Mouse (Mus musculus): ENCODE data around the gene Ubash3b.

Gene Ubash3b

DNA sequence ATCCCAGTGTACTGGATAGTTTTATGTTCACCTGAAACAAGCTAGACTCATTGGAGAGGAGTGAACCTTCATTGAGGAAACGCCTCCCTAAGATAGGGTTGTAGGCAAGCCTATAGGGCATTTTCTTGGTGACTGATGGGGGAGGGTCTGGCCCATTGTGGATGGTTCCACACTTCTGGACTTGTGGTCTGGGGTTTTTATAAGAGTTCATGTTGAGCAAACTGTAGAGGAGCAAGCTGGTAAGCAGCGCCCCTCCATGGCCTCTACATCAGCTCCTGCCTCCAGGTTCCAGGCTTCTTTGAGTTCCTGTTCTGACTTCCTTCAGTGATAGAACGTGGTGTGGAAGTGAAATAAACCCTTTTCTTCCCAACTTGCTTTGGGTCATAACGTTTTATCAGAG, 866 bp upstream of the Ubash3b start:
- no peak for DNase-seq

DNA sequence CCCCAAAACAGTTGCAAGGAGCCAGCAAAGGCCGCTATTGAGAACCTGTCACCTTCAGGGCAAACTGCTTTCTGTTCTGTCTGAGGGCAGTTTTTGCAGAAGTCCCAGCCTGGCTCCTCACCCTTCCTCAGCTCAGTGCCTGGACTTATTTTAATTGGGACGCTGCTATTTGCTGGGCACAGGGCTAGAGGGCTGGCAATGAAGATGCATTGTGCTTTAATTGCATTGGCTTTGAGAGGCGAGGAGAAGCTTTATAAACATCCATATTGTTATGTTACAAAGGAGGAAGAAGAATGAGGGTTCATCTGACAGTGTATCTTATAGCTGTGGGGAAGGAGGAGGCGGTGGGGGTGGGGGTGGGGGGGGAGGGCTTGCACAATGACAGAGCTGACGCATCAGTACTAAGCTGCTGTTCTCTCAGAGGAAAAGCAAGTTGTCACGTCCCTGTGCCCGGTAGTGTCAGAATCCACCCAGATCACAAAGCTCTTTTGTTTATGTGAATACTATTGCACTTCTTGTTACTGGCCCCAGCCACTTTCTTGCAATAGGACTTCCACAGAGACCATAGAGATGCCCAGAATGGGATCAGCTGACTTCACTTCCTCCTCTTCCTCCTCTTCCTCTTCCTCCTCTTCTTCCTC, 841 bp downstream of the Ubash3b start:
- DNase-seq: no peak

DNA sequence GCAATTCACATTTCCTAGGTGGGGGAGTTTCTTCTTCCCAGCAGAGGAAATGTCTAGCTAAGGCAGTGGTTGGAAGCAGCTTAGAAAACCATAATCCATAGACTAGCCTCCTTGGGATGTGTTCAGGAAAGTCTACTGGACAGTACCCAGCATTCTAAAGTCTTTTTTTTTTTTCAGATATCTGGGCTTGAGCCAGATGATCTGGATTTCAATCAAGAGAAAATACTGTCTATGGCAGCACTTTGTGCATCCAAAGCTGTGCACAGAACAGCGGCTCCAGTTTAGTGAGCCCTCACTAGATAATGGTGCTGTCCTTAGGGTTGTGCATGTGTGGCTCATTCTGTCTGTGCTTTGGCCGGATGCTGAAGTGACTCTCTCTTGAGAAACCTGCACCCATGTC, 2.3 kb downstream of the Ubash3b start:
- no peak for DNase-seq

DNA sequence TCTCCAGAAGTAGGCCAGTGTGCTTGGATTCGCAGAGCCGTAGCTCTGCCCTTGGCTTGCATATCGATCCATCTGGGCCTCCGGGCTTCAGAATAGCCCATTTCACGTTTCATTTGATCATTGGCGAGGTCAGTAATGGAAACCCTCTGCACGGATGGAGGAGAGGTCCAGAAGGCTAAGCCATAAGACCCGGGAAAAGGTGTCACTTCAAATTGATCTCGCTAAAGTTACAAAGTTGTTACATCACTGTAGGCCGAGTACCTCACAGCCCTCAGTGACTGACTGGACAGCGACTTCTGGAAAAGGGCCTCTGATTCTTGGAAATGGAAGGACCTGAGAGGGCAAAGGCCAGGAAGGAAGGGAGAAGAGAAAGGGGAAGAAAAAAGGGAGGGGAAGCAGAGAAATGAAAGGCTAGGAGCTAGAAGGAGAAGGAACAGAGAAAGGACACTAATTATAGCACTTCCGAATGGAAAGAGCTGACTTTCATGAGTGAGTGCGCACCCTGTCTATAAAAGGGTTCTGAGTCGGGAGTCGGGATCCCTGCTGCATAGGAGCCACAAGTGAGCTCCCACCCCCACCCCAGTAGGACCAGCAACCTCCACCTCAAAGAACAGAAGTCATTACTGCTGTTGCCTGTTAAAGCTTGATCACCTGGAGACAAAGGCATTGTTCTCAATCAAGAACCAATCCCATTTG, 3.5 kb downstream of the Ubash3b start:
- no peak for DNase-seq

DNA sequence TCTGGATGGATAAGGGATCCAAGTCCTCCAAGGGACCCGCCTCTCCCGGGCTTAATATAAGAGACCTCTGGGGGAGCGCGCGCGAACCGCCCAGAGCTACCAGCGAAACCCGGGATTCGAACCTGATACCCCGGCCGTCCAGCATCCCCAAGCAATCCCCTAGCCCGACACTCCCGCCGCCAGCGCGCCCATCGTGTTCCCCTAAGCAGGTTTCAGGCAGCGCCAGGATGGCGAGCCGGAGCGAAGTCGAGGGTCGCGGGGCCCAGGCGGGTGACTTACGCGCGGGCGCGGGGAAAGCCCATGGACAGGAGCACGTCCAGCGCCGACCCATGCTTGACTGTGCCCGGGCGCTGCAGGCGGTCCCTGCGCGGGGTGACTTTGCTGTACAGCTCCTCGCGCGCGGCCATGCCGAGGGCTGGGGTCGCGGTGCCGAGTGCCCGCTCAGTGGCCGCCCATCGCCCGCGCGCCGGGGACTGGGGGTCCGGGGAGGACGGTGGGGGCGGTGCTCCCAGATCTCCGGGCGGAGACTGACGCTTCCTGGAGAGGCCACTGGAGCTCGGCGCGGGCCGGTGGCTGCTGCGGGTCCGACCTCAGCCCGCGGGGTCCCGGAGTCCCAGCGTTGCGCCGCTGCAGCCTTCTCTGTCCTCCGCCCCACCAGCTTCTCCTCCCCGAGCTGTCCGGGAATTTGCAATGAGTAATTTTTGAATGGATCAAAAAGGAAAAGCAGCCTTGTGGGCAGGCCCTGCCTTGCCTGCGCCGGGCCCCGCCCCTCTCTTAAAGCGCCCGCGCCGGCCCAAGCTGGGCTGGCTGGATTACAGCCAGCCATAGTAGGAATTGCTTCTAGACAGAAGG, 4.3 kb downstream of the Ubash3b start:
- peak; percentile 70 to 75 for DNase-seq

DNA sequence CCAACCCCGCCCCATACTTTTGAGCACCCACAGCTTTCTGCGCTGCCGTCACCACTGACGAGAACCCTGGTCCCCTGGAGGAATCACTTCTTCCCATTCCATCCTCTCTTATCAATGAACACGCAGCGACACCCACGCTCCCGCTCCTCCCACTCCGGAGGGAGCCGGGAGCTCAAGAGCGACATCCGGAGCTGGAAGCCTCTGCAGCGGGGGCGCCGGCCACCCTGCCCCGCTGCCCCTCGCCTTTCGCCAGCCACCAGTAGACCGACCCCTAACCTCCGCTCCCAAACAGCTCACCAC, 4.8 kb downstream of the Ubash3b start:
- DNase-seq: peak; percentile 31 to 45

DNA sequence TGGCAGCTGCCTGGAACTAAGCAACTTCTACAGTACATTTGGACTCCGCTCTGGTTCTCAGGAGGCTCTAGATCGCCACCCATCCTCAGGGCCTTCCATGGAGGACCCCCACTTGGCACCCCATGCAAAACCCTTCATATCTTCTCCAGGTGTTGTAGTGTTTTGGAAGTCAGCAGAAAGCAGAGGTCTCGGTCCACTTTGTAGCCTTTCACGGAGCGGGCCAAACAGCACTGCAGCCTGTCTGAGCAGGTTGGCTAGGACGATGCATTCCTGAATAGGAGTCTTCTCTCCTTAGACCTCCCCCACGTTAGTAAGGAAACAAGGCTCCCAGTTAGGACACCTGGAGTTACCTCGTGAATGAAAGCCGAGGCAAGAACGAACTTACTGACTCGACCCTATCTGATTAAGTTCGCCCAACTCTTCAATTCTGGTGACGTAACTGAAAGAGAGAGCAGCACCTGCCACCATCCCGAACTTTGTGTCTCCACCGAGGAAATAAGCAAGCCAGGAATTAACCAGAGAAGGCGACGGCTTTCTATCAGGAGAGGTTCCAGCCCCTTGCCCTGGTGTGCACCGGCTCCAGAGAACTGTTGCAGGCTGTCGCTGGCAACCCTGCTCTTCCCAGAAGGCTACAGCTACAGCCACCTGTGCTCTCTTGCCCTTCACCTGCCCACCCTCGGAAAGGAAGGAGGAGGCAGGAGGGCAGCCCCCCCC, 5.3 kb downstream of the Ubash3b start:
- DNase-seq: no peak

DNA sequence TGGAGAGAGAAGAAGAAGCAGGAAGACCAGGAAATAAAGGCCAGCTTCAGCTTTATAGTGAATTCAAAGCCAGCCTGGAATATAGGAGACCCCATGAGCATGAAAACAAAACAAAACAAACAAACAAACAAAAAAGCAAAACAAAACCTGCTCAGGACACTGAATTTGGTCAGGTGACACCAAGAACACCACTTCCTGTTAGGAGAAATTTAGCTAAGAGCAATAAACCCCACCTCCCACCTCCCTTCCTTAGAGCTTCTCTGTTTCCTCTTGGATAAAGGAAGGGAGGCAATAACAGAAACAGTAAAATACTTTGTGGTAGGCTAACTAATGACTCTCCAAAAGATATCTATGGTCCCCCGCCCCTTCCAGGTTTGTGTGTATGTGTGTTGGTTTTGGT, 7.5 kb downstream of the Ubash3b start:
- DNase-seq: no peak

DNA sequence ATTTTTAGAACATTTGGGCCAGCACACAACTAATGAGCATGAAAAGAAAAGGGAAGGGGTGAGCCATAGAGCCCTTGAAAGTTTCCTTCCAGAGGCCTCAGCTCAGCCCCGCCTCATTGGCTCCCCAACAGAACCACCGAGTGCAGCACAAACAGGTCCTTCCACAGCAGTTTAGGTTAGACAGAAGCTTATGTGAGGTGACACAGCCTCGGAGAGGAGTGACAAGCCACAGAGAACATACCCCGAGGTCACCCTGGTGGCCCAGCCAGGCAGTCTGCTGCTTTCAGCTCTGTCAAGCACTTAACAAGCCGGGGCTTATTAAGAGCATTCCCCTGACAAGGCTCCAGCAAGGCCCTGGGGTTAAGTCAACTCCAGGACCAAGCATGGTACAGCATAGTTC, 8.4 kb downstream of the Ubash3b start:
- peak in 1 of 2 experiments; percentile 29 for DNase-seq

DNA sequence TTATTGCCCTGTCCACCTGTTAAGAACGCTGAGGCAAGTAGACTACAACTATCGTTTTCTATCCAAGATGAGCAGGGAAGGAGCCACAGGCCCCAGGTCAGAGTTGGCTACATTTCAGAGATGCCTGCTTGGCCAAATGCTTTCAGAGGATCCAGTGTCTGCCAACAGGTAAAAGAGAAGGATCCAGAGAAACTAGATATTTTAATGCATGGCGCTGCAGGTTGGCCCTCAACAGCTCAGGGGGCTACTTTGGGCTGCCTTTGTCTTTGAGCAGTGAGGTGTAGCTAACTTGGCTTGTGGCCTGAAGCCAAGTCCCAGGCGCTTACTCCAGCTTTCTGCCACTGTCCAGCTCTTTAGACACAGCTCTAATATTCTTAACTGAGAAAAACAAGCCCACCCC, 10.0 kb downstream of the Ubash3b start:
- no peak for DNase-seq

DNA sequence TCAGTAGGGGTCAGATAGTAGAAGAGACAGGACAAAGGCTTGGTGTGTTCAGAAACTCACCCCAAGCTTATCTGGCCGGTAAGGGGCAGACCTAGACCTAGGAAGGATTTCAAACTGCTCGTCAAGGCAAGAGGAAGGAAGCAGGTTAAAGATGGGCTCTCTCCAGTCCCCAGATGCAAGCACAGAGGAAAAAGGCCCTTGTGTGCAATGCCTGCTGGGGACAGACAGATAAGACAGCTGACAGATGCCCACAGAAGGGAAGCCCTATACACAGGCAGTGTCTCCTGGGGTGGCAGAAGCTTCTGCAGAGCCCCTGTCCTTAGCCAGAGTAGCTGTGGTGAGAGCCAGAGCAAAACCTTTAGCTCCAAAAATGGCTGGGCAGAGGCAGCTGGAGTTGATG, 11.6 kb downstream of the Ubash3b start:
- no peak for DNase-seq

DNA sequence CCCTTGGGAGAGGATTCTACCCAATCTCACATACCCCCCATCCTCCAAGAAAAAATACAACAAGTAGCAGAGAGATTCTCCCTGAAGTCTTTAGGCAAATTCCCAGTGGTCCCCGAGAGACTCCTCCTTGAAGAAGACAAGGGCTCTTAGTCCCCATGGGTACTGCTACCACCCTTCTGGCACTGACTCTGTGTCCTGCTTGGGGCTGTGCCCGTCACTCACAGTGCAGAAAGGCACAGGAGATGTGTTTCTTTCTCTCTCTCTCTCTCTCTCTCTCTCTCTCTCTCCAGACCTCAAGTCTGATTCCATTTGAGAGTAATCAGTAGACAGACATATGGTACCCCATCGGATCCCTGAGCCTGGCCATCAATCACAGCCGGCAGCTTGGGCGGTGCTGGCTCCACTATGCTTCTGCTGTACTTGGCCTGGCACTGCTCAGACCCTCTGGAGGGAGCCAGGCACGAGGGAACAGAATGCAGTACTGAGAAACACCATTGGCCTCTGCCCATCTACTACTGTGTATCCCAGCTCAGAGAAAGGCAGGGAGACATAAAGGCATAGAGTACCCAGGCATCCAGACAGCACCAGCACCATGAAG, 12.3 kb downstream of the Ubash3b start:
- no peak for DNase-seq

DNA sequence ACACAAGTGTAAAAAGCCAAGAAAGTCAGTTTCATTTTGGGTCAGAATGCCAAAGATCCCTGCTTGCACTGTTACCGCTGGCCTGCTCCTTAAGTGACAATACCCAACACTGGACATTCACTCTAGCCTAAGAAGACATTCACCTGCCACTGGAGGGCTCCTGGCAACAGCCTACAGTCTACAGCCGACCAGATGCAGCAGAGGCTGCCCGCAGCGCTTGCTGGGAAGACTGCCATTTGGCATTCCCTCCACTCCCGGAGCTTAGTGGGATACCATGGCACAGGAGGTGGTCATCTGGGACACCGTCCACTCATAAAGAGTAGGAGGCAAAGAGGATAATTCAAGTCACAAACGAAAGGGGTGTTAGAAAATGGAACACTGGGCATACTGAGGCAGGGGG, 12.9 kb downstream of the Ubash3b start:
- no peak for DNase-seq

DNA sequence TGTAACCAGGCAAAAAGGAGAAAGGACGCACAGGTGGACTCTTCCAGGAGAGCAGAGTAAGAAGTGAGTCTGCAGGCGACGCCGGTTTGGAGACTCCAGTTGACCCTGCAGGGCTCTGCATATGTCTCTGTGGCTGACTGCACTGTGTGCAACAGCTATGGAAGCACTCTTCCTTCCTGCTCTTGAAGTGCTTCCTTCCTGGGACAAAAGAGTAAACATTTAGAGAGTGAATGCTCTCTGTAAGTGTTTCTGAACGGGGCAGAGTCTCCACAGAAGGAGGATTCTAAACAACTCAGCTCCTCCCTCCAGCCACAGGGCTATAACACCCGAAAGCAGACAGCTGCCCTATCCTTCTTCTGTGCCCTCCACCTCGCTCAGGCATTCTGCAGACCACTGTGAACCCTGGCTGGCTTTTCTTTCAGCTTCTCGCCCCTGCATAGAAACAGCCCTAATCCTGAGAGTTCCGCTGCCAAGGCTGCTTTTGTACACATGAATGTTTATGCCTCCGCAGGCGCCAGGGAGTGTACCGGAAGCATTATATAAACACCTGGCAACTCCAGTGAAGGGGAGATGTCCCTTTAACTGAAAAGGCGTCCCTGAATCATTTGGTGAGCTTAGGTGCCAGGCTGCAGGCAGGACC, 14.2 kb downstream of the Ubash3b start:
- peak; percentile 56 to 68 for DNase-seq

DNA sequence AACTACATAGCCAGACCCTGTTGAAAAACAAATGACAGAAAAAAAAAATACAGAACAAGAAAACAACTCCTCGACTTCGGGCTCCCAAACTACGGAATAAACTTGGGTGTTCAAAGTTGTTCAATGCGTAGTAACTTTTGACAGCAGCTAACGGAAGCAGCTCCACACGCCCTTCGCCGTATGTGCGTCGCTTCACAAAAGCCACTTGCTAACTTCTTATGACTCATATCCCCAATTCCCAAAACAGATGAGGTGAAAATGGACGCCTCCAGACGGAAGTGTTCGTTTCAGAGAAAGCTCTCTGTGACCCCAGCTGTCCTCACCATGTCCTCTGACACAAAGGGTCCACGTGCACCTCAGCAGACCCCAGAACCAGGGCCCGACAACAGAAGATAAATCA, 17.7 kb downstream of the Ubash3b start:
- no peak for DNase-seq

DNA sequence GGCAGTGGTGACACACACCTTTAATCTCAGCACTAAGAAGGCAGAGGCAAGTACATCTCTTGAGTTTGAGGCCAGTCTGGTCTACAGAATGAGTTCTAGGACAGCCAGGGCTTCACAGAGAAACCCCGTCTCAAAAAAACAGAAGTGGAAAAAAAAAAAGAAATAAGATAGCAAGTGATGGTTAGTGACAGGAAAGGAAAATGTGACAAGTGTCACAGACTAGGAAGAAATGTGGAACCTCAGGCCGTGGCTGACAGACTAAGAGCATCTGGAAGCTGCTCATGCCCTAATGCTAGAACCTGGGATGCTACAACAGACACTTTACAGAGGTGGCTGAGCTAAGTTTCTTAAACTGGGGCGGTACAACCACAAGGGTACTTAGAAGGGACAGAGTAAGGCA, 18.4 kb downstream of the Ubash3b start:
- DNase-seq: no peak

DNA sequence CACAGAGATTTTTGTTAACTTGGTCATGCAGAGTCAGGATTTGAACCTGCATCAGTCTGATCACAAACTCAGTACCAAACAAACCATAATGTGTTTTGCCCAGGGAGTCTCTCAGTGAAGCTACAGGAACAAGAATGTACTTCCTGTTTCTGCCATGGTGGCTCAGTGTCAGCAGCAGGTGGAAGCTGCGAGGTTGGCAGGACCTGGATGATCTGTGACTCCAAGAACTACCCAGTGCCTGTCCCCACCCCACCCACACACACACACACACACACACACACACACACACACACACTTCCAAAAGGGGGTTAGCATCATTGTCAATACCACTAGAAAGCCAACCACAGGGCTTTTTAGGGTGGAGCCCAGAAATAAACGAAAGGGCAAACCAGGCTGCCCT, 20.5 kb downstream of the Ubash3b start:
- no peak for DNase-seq

DNA sequence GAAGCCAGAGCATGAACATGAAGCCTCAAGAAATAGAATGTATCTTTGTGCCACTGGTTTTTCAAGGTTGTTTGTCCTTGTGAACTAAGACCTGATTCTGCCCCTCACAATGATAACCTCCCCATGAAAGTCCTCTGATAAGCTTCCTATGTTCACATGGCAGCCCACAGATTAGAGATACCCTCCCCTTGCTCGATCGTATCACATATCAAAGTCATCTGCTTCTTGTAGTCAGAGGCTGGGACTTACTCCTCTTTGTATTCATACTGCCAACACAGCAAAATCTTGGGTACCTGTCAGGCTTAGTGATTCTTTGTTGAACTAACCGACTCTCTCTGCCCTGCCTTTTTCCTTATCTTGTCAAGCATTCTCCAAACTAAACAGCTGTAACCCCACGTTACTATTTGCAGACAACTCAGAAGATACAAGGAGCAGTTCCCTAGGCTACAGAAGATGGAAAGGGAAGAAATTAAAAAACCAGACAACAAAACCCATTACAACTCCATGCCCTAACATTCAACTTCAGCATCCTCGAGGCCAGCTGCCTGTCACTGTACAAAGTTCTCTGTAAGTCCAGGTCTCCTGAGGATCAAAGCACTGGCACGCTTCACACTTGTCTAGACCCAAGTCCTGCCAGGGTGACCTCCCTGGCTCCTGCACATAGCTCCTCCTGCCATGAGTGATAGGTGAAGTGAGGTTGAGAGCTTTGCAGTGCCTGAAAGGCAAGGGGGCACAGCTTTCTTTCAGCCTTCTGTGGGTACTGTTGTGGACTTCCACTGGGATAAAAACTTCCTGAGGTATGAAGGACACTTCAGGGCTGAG, 22.3 kb downstream of the Ubash3b start:
- DNase-seq: no peak

DNA sequence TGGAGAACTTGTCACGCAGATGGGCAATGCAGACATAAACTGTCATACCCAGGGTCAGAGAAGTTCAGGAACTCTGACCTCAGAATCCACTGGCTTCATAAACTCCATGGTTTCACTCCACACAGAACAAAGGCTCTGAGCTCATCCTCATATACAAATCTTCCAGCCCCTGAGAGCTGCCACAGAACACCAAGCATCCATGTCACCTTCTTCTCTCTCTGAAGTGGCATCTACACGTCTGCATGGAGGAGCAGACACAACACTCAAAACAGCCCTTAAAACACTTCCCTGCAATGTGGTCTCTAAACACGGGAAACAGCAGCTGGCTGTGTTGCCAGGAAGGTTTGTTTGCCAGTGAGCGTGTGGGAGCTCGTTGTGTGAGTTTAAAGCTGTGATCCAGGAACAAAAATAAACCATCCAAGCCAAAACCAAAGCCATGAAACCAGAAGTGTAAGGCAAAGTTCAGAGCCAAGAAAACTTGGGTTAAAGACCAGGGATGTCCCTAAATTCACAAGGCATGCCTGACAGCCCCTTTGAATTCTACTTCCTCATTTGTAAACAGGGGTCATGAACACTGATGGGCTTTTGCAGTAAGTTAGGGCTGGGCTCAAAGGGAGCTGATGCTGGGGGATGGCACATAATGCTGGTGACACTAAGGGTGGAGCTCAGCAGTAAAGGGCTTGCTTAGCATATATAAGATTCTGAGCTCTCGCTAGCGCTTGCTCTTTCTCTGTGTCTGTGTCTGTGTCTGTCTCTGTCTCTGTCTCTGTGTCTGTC, 24.6 kb downstream of the Ubash3b start:
- peak in 1 of 2 experiments; percentile 20 for DNase-seq

DNA sequence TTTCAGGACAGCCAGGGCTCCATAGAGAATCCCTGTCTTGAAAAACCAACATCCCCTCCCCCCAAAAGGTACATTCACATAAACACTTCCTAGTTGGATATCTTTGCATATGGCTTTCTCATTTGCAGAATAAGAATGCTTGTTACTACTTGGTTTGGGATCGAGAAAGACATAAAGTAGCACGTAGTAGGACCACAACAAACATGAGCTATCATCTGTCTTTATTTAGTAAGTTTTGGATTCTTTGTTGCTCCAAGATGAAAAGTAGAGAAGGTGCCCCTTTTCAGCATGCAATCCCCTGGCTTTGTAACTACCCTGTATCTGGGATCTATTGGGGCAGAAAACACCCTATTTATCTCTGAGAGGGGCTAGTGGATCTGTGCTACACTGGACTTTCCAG, 25.2 kb downstream of the Ubash3b start:
- DNase-seq: no peak

DNA sequence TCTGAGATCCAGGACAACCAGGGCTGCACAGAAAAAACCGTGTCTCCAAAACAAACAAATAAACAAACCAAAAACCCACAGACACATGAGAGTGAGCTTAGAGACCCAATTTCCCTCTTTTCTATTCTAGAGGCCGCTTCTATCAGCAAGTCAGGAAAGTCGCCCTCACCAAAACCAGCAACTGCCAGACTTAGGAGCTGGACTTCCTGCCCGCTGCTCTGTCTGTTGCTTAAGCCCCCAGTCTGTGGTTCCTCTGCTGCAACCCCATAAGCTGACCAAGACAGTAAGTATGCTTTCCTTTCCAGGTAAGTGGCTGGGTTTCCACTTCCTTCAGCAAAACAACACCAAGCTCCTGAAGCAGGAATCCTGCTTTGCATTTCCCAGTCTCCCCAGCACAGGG, 26.6 kb downstream of the Ubash3b start:
- peak in 1 of 2 experiments; percentile 21 for DNase-seq

All from lung, adult 18-20 months (tissue).